Mouse (Mus musculus): Measurements from ENCODE around the gene Anks3. TPM values are rescaled to one million over a fixed set of nuclear protein-coding genes. Genes with fewer than 3 reads are reported as not detected.

Gene Anks3
- total and polyA plus RNA-seq, 3 experiments, result 30.8 to 45.3 (median 33.9) TPM

- peak; percentile 59 for DNase-seq
These were observed 67.6 kb downstream of the Anks3 start for GRCm38 (mm10) chr16:4896249-4897027.

- no peak for DNase-seq
These were observed 69.7 kb downstream of the Anks3 start for GRCm38 (mm10) chr16:4894201-4894908.

GRCm38 (mm10) chr16:4892171-4892570 is 71.8 kb downstream of the Anks3 start:
- DNase-seq, result no peak

Other genes with a start within 250 kb of the Anks3 start
- 1 to 10 TPM; 2.9 to 5.2 TPM for gene Nmral1, start 244.8 kb downstream of the Anks3 start, total RNA-seq (2021)
- gene Nmral1, start 244.8 kb downstream of the Anks3 start, polyA plus RNA-seq (2012; rRNA removed), result 2.4 and 2.5 TPM in 2 replicates
- gene Hmox2, start 237.8 kb downstream of the Anks3 start, total RNA-seq (2021), result 10 to 100 TPM; 87.1 to 92.8 TPM
- 21.3 and 30.2 TPM in 2 replicates for gene Hmox2, start 237.8 kb downstream of the Anks3 start, polyA plus RNA-seq (2012; rRNA removed)
- 100 to 1,000 TPM; 105 to 130 TPM for gene Cdip1, start 173.9 kb downstream of the Anks3 start, total RNA-seq (2021)
- gene Cdip1, start 173.9 kb downstream of the Anks3 start, polyA plus RNA-seq (2012; rRNA removed), result 400 and 500 TPM in 2 replicates
- gene 4930562C15Rik, start 128.8 kb downstream of the Anks3 start, total RNA-seq (2021), result not detected
- not detected in 2 replicates for gene 4930562C15Rik, start 128.8 kb downstream of the Anks3 start, polyA plus RNA-seq (2012; rRNA removed)
- gene Ubald1, start 83.9 kb downstream of the Anks3 start, total RNA-seq (2021), result 10 to 100 TPM; 32.8 to 37.8 TPM
- 59.7 and 68.0 TPM in 2 replicates for gene Ubald1, start 83.9 kb downstream of the Anks3 start, polyA plus RNA-seq (2012; rRNA removed)
- gene Mgrn1, start 78.0 kb downstream of the Anks3 start, total RNA-seq (2021), result 10 to 100 TPM; 79.3 to 87.4 TPM
- gene Mgrn1, start 78.0 kb downstream of the Anks3 start, polyA plus RNA-seq (2012; rRNA removed), result 134 and 157 TPM in 2 replicates
- 10 to 100 TPM; 50.6 to 67.6 TPM for gene Nudt16l1, start 25.4 kb downstream of the Anks3 start, total RNA-seq (2021)
- gene Nudt16l1, start 25.4 kb downstream of the Anks3 start, polyA plus RNA-seq (2012; rRNA removed), result 125 and 130 TPM in 2 replicates
- gene Sept12, start 33.6 kb upstream of the Anks3 start, total RNA-seq (2021), result not detected
- not detected in 2 replicates for gene Sept12, start 33.6 kb upstream of the Anks3 start, polyA plus RNA-seq (2012; rRNA removed)
- not detected for gene Smim22, start 43.1 kb upstream of the Anks3 start, total RNA-seq (2021)
- 0.38 TPM in 1 of 2 replicates, not detected in the other for gene Smim22, start 43.1 kb upstream of the Anks3 start, polyA plus RNA-seq (2012; rRNA removed)
- gene Rogdi, start 49.3 kb upstream of the Anks3 start, total RNA-seq (2021), result 10 to 100 TPM; 16.9 to 28.1 TPM
- gene Rogdi, start 49.3 kb upstream of the Anks3 start, polyA plus RNA-seq (2012; rRNA removed), result 83.9 and 99.3 TPM in 2 replicates
- gene Glyr1, start 85.7 kb upstream of the Anks3 start, total RNA-seq (2021), result 10 to 100 TPM; 92.6 to 96.5 TPM
- gene Glyr1, start 85.7 kb upstream of the Anks3 start, polyA plus RNA-seq (2012; rRNA removed), result 51.7 and 71.3 TPM in 2 replicates
- gene Ubn1, start 85.9 kb upstream of the Anks3 start, total RNA-seq (2021), result 10 to 100 TPM; 25.2 to 34.0 TPM
- gene Ubn1, start 85.9 kb upstream of the Anks3 start, polyA plus RNA-seq (2012; rRNA removed), result 18.6 and 18.9 TPM in 2 replicates
- 1 to 10 TPM; 2.0 to 6.5 TPM for gene Ppl, start 168.2 kb upstream of the Anks3 start, total RNA-seq (2021)
- gene Ppl, start 168.2 kb upstream of the Anks3 start, polyA plus RNA-seq (2012; rRNA removed), result 0.59 and 0.66 TPM in 2 replicates
- under 1 TPM in 1 of 2 experiments, not detected in 1; 0.07 TPM for gene Sec14l5, start 182.9 kb upstream of the Anks3 start, total RNA-seq (2021)
- 0.13 and 0.15 TPM in 2 replicates for gene Sec14l5, start 182.9 kb upstream of the Anks3 start, polyA plus RNA-seq (2012; rRNA removed)
- 10 to 100 TPM; 26.0 to 28.7 TPM for gene Nagpa, start 239.8 kb upstream of the Anks3 start, total RNA-seq (2021)
- 64.5 and 69.5 TPM in 2 replicates for gene Nagpa, start 239.8 kb upstream of the Anks3 start, polyA plus RNA-seq (2012; rRNA removed)

Data from adrenal gland, adult 2 months (tissue).